Mouse (Mus musculus) neural tube, embryonic 14.5 days (tissue): ENCODE results near the gene Stard10. TPM values are rescaled to one million over a fixed set of nuclear protein-coding genes. Genes with fewer than 3 reads are reported as not detected.

Experiments
- ATAC-seq: fragments of 200-750 bp; cut with Nextera tagmentation; 2 replicates; pipeline ENCODE4 v1.8.0; 2017; ENCODE audit warnings: low read depth, mild to moderate bottlenecking, moderate TSS enrichment, moderate library complexity
- H3K27ac ChIP-seq: fragments of 300-500 bp; sonication (generic); 2 replicates; pipeline ENCODE4 v1.5.1; 2014; ENCODE audit warnings: low read depth, mild to moderate bottlenecking, control low read depth, low read length, moderate library complexity, mixed read lengths
- H3K27me3 ChIP-seq: fragments of 300-500 bp; sonication (generic); 2 replicates; pipeline ENCODE4 v1.6.1; 2014; ENCODE audit warnings: low read length; ENCODE audit not compliant: control insufficient read depth, insufficient read depth
- H3K36me3 ChIP-seq: fragments of 300-500 bp; sonication (generic); 2 replicates; pipeline ENCODE4 v1.6.1; 2014; ENCODE audit warnings: low read length, mixed read lengths; ENCODE audit not compliant: control insufficient read depth, insufficient read depth
- H3K4me1 ChIP-seq: fragments of 300-500 bp; sonication (generic); 2 replicates; pipeline ENCODE4 v1.6.1; 2014; ENCODE audit warnings: low read length; ENCODE audit not compliant: control insufficient read depth, insufficient read depth
- H3K4me2 ChIP-seq: fragments of 300-500 bp; sonication (generic); 2 replicates; pipeline ENCODE4 v1.6.1; 2014; ENCODE audit warnings: mild to moderate bottlenecking, low read depth, low read length, control low read depth
- H3K4me3 ChIP-seq: fragments of 300-500 bp; sonication (generic); 2 replicates; pipeline ENCODE4 v1.5.1; 2014; ENCODE audit warnings: low read depth, low read length, control low read depth, mixed read lengths
- H3K9ac ChIP-seq: fragments of 300-500 bp; sonication (generic); replicated peaks from 2 replicates; pipeline ENCODE4 v1.6.1; 2014; ENCODE audit warnings: low read depth, mild to moderate bottlenecking, control low read depth, low read length, mixed read lengths
- H3K9me3 ChIP-seq: fragments of 300-500 bp; sonication (generic); 2 replicates; pipeline ENCODE4 v1.6.1; 2016; ENCODE audit warnings: low read length; ENCODE audit not compliant: control insufficient read depth
- WGBS: fragments of 180-500 bp; shearing (Covaris S2); extraction: QIAGEN DNeasy Blood & Tissue Kit; methylation state at CpG from one replicate; pipeline ENCODE4 v1.1.7; 2014; 5-methylcytosine and 5-hydroxymethylcytosine counted together
- polyA plus RNA-seq: library from polyadenylated mRNA; unstranded; fragments of >200 nt; fragmentation: Nextera tagmentation; extraction: Ambion mirVana; gene quantifications from 2 replicates; pipeline ENCODE4 v1.2.1, GENCODE M21; 2014

The Stard10 gene
- polyA plus RNA-seq, 1 experiment from 2014 or later, result 17.4 TPM

DNA sequence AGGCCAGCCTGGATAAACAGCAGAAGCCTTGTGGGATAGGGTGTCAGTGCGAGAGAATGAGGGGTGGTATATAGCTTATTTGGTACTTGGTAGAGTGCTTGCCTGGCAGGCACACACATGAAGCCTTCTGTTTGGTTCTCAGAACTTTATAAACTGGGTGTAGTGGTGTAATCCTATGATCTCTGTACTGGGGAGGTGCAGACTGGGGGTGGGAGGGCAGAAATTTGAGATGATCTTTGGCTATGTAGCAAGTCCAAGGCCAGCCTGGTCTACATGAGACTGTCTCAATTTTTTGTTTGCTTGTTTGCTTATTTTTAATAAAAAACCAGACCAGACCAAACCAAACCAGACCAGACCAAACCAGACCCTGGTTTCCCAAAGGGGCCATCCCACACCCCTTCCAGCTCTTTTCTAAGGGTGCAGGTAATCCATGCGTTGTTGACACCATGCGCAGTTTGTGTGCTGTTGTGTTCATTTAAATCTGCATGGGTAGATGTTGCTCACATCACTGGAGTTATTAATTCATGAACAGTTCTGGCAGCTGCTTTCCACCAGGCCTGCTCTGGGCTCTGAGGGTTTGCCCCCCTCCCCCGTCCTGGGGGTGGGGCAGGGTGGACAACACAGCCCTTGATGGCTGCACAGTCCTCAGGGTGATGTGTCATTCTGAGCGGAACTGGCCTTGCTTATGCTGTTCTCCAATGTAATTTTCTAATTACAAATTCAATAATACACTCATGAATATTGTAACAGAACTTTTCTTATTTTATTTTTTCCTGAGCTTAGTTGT, 15.4 kb downstream of the Stard10 start:
- no peaks in the 10 kb centered on the region for H3K4me1 ChIP-seq
- no peak overlapping the region for H3K27ac ChIP-seq
- H3K27me3 ChIP-seq, result no peaks in the 10 kb centered on the region
- H3K36me3 ChIP-seq, result no peaks in the 10 kb centered on the region
- WGBS, result 86% methylated on average over 5 of the region's 5 CpGs
- no peak for ATAC-seq
- no peak overlapping the region for H3K4me2 ChIP-seq
- H3K4me3 ChIP-seq, result no peak overlapping the region
- H3K9ac ChIP-seq, result no peak overlapping the region
- H3K9me3 ChIP-seq, result no peaks in the 10 kb centered on the region

DNA sequence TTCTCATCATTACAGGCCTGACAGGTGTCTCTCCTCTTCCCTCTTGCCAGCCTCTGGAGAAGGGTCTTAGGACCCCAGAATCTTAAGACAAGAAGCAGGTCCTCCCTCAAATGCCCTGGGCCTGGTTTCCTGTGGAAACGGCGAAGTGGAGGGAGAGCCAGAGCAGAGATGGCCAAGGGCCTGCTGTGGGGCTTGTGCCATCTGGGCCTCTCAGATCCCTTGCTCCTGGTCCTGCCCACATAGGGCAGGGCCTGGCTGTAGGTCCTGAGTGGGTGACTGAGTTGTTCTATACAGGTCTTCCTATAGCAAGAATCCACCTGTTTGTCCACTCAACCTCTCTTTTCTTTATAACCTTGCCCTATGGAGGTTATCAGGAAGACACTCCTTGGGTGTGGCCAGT, 18.3 kb downstream of the Stard10 start:
- no peak for ATAC-seq
- 100% methylated on average over 2 of the region's 2 CpGs for WGBS
- Histone ChIP-seq H3K27ac (no peak overlapping the region), H3K36me3 (no peaks in the 10 kb centered on the region), H3K4me3 (no peak overlapping the region), H3K4me1 (no peaks in the 10 kb centered on the region), H3K9me3 (no peaks in the 10 kb centered on the region), H3K27me3 (no peaks in the 10 kb centered on the region), H3K9ac (no peak overlapping the region), H3K4me2 (no peak overlapping the region)

DNA sequence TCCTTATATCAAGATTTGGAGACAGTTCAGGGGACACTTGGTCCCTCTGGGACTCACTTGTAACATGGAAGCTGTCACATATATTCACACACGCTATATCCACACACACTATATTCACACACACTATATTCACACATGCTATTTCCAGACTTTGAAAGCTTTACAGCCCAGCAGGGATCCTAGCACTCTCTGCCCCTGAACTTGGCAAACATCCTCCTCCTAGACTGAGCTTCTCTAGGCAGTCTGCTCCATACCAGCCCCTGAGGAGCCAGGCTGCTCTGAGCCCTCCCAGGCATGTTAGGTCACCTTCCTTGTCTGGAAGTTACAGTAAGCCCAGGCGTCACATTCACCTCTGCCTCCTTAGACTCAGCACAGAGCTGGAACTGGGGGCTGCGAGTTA, 19.8 kb downstream of the Stard10 start:
- Histone ChIP-seq H3K9ac (no peak overlapping the region), H3K27ac (no peak overlapping the region), H3K27me3 (no peaks in the 10 kb centered on the region), H3K4me1 (no peaks in the 10 kb centered on the region), H3K36me3 (no peaks in the 10 kb centered on the region), H3K4me2 (no peak overlapping the region), H3K4me3 (no peak overlapping the region), H3K9me3 (no peaks in the 10 kb centered on the region)
- 87% methylated on average over 3 of the region's 3 CpGs for WGBS
- no peak for ATAC-seq

DNA sequence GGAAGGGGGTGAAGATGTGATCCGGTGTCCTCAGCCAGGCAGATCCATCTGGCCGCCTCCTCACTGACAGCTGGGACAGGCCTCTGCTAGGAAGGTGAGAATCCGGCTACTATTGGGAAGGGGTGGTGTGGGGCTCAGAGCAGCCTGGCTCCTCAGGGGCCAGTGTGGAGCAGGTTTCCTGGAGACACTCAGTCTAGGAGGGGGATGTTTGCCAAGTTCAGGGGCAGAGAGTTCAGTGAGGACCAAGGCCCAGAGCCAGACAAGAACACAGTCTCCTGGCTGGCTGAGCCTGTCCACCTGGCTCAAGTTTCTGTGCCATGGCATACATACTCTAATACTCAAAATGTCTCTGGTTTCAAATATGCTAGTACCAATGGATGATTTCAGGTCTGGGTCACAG, 20.5 kb downstream of the Stard10 start:
- H3K27me3 ChIP-seq, result no peaks in the 10 kb centered on the region
- no peak for ATAC-seq
- no peak overlapping the region for H3K4me3 ChIP-seq
- H3K9ac ChIP-seq, result no peak overlapping the region
- H3K4me1 ChIP-seq, result no peaks in the 10 kb centered on the region
- H3K9me3 ChIP-seq, result no peaks in the 10 kb centered on the region
- no peak overlapping the region for H3K27ac ChIP-seq
- H3K4me2 ChIP-seq, result no peak overlapping the region
- no peaks in the 10 kb centered on the region for H3K36me3 ChIP-seq
- 89% methylated on average over 3 of the region's 3 CpGs for WGBS

DNA sequence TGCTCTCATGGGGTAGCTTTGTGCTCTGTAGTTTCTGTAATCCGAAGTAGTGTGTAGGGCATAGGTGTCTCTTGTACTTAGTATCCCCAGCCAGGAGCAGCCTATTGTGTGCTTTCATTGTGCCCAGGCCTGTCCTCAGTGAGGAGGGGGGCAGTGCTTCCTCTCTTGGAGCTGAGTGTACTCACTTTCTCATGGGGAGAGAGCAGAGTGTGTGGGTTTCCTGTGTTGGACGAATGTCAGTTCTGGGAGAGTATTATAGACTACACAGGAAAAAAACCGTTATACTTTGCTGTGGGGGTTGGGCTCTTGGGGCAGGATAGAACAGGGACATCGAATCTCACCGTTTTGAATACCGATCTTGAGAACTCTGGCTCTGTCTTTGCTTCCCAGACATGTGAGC, 24.5 kb downstream of the Stard10 start:
- no peak for ATAC-seq
- no peaks in the 10 kb centered on the region for H3K9me3 ChIP-seq
- no peaks in the 10 kb centered on the region for H3K4me1 ChIP-seq
- H3K4me2 ChIP-seq, result no peak overlapping the region
- no peak overlapping the region for H3K9ac ChIP-seq
- no peaks in the 10 kb centered on the region for H3K36me3 ChIP-seq
- H3K27me3 ChIP-seq, result no peaks in the 10 kb centered on the region
- no peak overlapping the region for H3K27ac ChIP-seq
- no peak overlapping the region for H3K4me3 ChIP-seq
- 81% methylated on average over 6 of the region's 6 CpGs for WGBS

DNA sequence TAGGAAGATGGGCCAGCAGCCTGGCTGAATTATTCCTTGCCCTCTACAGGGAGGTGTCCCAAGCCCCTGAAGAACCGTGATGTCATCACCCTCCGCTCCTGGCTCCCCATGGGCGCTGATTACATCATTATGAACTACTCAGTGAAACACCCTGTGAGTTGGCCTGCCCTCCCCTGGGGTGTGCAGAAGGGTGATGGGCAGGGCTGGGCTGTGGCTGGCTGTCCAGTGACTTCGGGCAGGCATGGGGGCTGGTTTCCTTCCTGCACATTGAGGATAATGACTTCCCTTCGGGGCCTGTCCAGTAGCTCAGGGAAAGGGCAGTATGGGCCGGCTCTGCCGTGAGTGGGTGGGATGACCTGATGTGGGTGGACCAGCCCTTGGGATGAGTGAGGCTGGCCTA, 26.2 kb downstream of the Stard10 start:
- ATAC-seq, result no peak
- no peak overlapping the region for H3K27ac ChIP-seq
- H3K9me3 ChIP-seq, result no peaks in the 10 kb centered on the region
- no peak overlapping the region for H3K4me3 ChIP-seq
- no peak overlapping the region for H3K9ac ChIP-seq
- H3K4me2 ChIP-seq, result no peak overlapping the region
- peaks cover 3% of the 10 kb centered on the region; the same call in 1 of the 2 replicates for H3K4me1 ChIP-seq
- 82% methylated on average over 7 of the region's 7 CpGs for WGBS
- no peaks in the 10 kb centered on the region for H3K27me3 ChIP-seq
- no peaks in the 10 kb centered on the region for H3K36me3 ChIP-seq

DNA sequence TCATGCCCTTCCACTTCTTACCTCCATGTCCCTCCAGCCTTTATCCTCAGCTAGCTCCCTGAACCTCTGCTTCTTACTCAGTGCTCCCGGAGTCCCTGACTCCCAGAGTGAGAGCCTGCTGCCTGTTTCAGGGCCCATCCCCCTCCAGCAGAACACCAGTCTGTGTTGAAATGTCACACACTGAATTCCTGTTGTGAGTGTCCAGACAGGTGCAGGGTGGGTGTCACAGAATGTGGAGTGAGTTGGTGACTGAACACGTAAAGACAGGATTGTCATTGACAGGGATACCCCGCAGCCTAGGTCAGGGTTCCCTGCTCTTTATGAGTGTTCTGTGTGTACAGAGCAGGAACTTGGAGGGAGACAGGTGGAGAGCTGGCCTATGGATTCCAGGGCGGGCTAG, 28.0 kb downstream of the Stard10 start:
- H3K9me3 ChIP-seq, result no peaks in the 10 kb centered on the region
- peaks cover 3% of the 10 kb centered on the region; the same call in 1 of the 2 replicates for H3K4me1 ChIP-seq
- no peak overlapping the region for H3K27ac ChIP-seq
- H3K9ac ChIP-seq, result no peak overlapping the region
- H3K4me3 ChIP-seq, result no peak overlapping the region
- 80% methylated on average over 4 of the region's 4 CpGs for WGBS
- H3K4me2 ChIP-seq, result no peak overlapping the region
- H3K27me3 ChIP-seq, result 0 out of 2 replicates have a peak, but pooled peaks cover 3% of the 10 kb centered on the region
- no peaks in the 10 kb centered on the region for H3K36me3 ChIP-seq
- ATAC-seq, result no peak

DNA sequence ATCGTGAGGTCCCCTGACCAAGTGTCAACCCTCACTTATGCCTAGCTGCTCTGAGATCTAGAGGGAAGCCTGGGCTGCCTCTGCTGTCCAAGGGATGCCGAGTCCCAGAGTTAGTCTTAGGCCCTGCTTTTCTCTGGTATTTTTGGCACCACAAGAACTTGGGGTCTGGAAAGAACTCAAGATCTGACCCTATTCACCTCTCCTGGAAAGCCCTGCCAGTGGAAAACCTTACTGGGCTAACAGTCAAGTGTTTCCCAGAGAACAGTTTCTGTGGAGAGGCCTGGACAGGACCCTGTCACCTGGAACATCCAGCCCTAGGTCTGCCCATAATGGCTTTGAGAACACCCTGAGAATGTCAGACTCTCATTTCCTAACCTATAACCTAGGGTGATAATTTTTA, 30.1 kb downstream of the Stard10 start:
- Histone ChIP-seq H3K27ac (no peak overlapping the region), H3K27me3 (0 out of 2 replicates have a peak, but pooled peaks cover 3% of the 10 kb centered on the region), H3K9ac (no peak overlapping the region), H3K36me3 (no peaks in the 10 kb centered on the region), H3K4me2 (no peak overlapping the region), H3K4me3 (no peak overlapping the region), H3K4me1 (peaks cover 3% of the 10 kb centered on the region; the same call in 1 of the 2 replicates), H3K9me3 (no peaks in the 10 kb centered on the region)
- ATAC-seq, result no peak
- WGBS, result 75% methylated on average over 2 of the region's 2 CpGs

DNA sequence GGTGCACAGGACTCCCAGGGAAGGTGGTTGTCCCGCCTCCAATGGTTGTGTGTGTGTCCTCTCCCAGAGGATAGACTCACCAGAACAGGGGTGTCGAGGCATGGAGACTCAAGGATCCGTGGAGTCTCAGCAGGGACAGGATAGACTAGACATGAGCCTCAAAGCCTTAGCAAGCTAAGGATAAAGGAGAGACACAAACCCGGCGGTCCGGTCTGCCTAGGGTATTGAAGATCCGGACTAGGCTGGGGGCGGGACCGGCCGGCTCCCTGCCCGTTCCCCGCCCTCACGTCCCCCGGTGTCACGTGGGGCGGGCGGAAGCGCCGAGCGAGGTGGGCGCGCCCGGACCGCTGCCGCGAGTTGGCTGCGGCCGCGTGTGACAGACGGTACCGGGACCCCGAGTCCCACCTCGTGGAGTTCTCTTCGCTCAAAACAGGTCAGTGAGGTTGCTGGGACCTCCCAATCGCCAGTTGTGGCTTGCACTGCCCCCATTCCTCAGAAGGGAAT, 30.9 kb downstream of the Stard10 start, which contains the start of gene Arap1:
Gene Arap1, plus strand, starts transcription at position 301 of the 504 bp plus-strand sequence.
- Histone ChIP-seq H3K4me2 (peak within 1 kb of the TSS; percentile 82), H3K27ac (no peak within 1 kb of the TSS), H3K4me3 (peak within 1 kb of the TSS; percentile 40), H3K4me1 (peaks cover 3% of the 10 kb centered on the region; the same call in 1 of the 2 replicates), H3K9ac (peak within 1 kb of the TSS; percentile 56), H3K9me3 (no peaks in the 10 kb centered on the region), H3K27me3 (0 out of 2 replicates have a peak, but pooled peaks cover 3% of the 10 kb centered on the region), H3K36me3 (no peaks in the 10 kb centered on the region)
- WGBS, result under 1% methylated on average over 30 of the region's 35 CpGs
- ATAC-seq, result peak; percentile 59
